Mouse (Mus musculus) kidney, adult 10 weeks (tissue): ENCODE results near the gene Gm7173. TPM values are rescaled to one million over a fixed set of nuclear protein-coding genes. Genes with fewer than 3 reads are reported as not detected.

Experiments
- polyA plus RNA-seq: library from polyadenylated mRNA; stranded (reverse); fragments of 350-450 nt; fragmentation: Illumina TruSeq; extraction: RNeasy Lipid Tissue Mini Kit (QIAGEN cat#74804); gene quantifications from one replicate; pipeline ENCODE4 v1.2.3, GENCODE M21; 2014; ENCODE audit warnings: low read depth, low replicate concordance

The Gm7173 gene
- polyA plus RNA-seq, result 0.32 TPM

GRCm38 (mm10) chrX:79516977-79517645 is at the start of gene Gm7173:
TSS of gene Gm7173 (minus strand) at chrX:79517285.

Other genes with a start within 250 kb of the Gm7173 start
- gene Mageb16, start 154.2 kb upstream of the Gm7173 start, polyA plus RNA-seq, result not detected